Mouse (Mus musculus) midbrain, embryonic 11.5 days (tissue): ENCODE results near the gene Zbtb21. TPM values are rescaled to one million over a fixed set of nuclear protein-coding genes. Genes with fewer than 3 reads are reported as not detected.
"Not testable (repeated sequence)": the region's sequence is repeated elsewhere in the genome, so short reads cannot be mapped to it uniquely, and the experiment has no call there.

Experiments
- ATAC-seq: fragments of 200-750 bp; cut with Nextera tagmentation; 2 replicates; pipeline ENCODE4 v1.8.0; 2017; ENCODE audit warnings: moderate TSS enrichment, moderate library complexity; ENCODE audit not compliant: low FRiP score
- DNase-seq: peaks from one replicate; pipeline ENCODE4 v3.0.0; 2015; ENCODE audit warnings: low spot score; ENCODE audit errors: missing footprints
- H3K27ac ChIP-seq: fragments of 300-500 bp; sonication (generic); 2 replicates; pipeline ENCODE4 v1.5.1; 2014; ENCODE audit warnings: low read depth, low read length
- H3K27me3 ChIP-seq: fragments of 300-500 bp; sonication (generic); 2 replicates; pipeline ENCODE4 v1.6.1; 2014; ENCODE audit warnings: mild to moderate bottlenecking, low read length, moderate library complexity, mixed read lengths; ENCODE audit not compliant: control insufficient read depth, insufficient read depth
- H3K36me3 ChIP-seq: fragments of 300-500 bp; sonication (generic); 2 replicates; pipeline ENCODE4 v1.6.1; 2014; ENCODE audit warnings: mild to moderate bottlenecking, low read length, moderate library complexity, mixed read lengths; ENCODE audit not compliant: control insufficient read depth, insufficient read depth
- H3K4me1 ChIP-seq: fragments of 300-500 bp; sonication (generic); 2 replicates; pipeline ENCODE4 v1.6.1; 2014; ENCODE audit warnings: low read length; ENCODE audit not compliant: control insufficient read depth, insufficient read depth
- H3K4me2 ChIP-seq: fragments of 300-500 bp; sonication (generic); 2 replicates; pipeline ENCODE4 v1.6.1; 2014; ENCODE audit warnings: mild to moderate bottlenecking, moderate library complexity
- H3K4me3 ChIP-seq: fragments of 300-500 bp; sonication (generic); 2 replicates; pipeline ENCODE4 v1.5.1; 2014; ENCODE audit warnings: low read depth, low read length
- H3K9ac ChIP-seq: fragments of 300-500 bp; sonication (generic); 2 replicates; pipeline ENCODE4 v1.6.1; 2014; ENCODE audit warnings: low read length
- H3K9me3 ChIP-seq: fragments of 300-500 bp; sonication (generic); 2 replicates; pipeline ENCODE4 v1.6.1; 2016; ENCODE audit warnings: low read length; ENCODE audit not compliant: control insufficient read depth
- WGBS: fragments of 180-500 bp; shearing (Covaris S2); extraction: QIAGEN DNeasy Blood & Tissue Kit; methylation state at CpG from one replicate; pipeline ENCODE4 v1.1.7; 2014; 5-methylcytosine and 5-hydroxymethylcytosine counted together
- polyA plus RNA-seq: library from polyadenylated mRNA; unstranded; fragments of >200 nt; fragmentation: Nextera tagmentation; extraction: Ambion mirVana; gene quantifications from 2 replicates; pipeline ENCODE4 v1.2.1, GENCODE M21; 2014

Zbtb21 gene
- polyA plus RNA-seq, 1 experiment from 2014 or later, result 13.2 TPM

- H3K9me3 ChIP-seq, result no peaks in the 10 kb centered on the region
- H3K4me1 ChIP-seq, result no peaks in the 10 kb centered on the region
- ATAC-seq (no peak), DNase-seq (no peak)
- peaks cover 12% of the 10 kb centered on the region for H3K36me3 ChIP-seq
- WGBS, result 93% methylated on average over 9 of the region's 9 CpGs
- H3K27me3 ChIP-seq, result no peaks in the 10 kb centered on the region
- H3K27ac ChIP-seq, result no peak overlapping the region
- H3K4me3 ChIP-seq, result no peak overlapping the region
- H3K4me2 ChIP-seq, result no peak overlapping the region
- H3K9ac ChIP-seq, result no peak overlapping the region
Measured at GRCm38 (mm10) chr16:97952801-97953200, 9.6 kb downstream of the Zbtb21 start.

GRCm38 (mm10) chr16:97952371-97952770 is 10.1 kb downstream of the Zbtb21 start:
- H3K36me3 ChIP-seq, result peaks cover 12% of the 10 kb centered on the region

GRCm38 (mm10) chr16:97950061-97950460 is 12.4 kb downstream of the Zbtb21 start:
- peaks cover 12% of the 10 kb centered on the region for H3K36me3 ChIP-seq
- 95% methylated on average over 8 of the region's 8 CpGs for WGBS

More at GRCm38 (mm10) chr16:97952371-97952770, 10.1 kb downstream of the Zbtb21 start:
- Histone ChIP-seq H3K4me2 (no peak overlapping the region), H3K9me3 (no peaks in the 10 kb centered on the region), H3K27me3 (no peaks in the 10 kb centered on the region), H3K4me3 (no peak overlapping the region), H3K9ac (no peak overlapping the region), H3K4me1 (no peaks in the 10 kb centered on the region), H3K27ac (no peak overlapping the region)
- DNase-seq (no peak), ATAC-seq (no peak)
- 89% methylated on average over 4 of the region's 4 CpGs for whole genome bisulfite sequencing

GRCm38 (mm10) chr16:97948836-97949235 is 13.6 kb downstream of the Zbtb21 start:
- H3K4me3 ChIP-seq, result no peak overlapping the region
- H3K27me3 ChIP-seq, result no peaks in the 10 kb centered on the region
- H3K4me2 ChIP-seq, result no peak overlapping the region
- no peak overlapping the region for H3K9ac ChIP-seq
- no peaks in the 10 kb centered on the region for H3K9me3 ChIP-seq
- peaks cover 12% of the 10 kb centered on the region for H3K36me3 ChIP-seq
- ATAC-seq (no peak), DNase-seq (no peak)
- no peaks in the 10 kb centered on the region for H3K4me1 ChIP-seq
- 91% methylated on average over 4 of the region's 4 CpGs for WGBS
- no peak overlapping the region for H3K27ac ChIP-seq

More at GRCm38 (mm10) chr16:97950061-97950460, 12.4 kb downstream of the Zbtb21 start:
- Histone ChIP-seq H3K27me3 (no peaks in the 10 kb centered on the region), H3K4me2 (no peak overlapping the region), H3K9ac (no peak overlapping the region), H3K4me1 (no peaks in the 10 kb centered on the region), H3K27ac (no peak overlapping the region), H3K9me3 (no peaks in the 10 kb centered on the region), H3K4me3 (no peak overlapping the region)
- DNase-seq, result no peak
- ATAC-seq, result no peak

GRCm38 (mm10) chr16:97946993-97947392 is 15.4 kb downstream of the Zbtb21 start:
- ATAC-seq, H3K27ac ChIP-seq, H3K4me2 ChIP-seq, H3K9me3 ChIP-seq, H3K4me1 ChIP-seq, DNase-seq, H3K27me3 ChIP-seq, H3K9ac ChIP-seq, H3K36me3 ChIP-seq, H3K4me3 ChIP-seq: not testable (repeated sequence)
- 80% methylated on average over 2 of the region's 2 CpGs for WGBS

GRCm38 (mm10) chr16:97941844-97942243 is 20.6 kb downstream of the Zbtb21 start:
- Histone ChIP-seq H3K27me3 (no peaks in the 10 kb centered on the region), H3K9ac (no peak overlapping the region), H3K4me2 (no peak overlapping the region), H3K27ac (no peak overlapping the region), H3K9me3 (no peaks in the 10 kb centered on the region), H3K36me3 (no peaks in the 10 kb centered on the region), H3K4me1 (no peaks in the 10 kb centered on the region), H3K4me3 (no peak overlapping the region)
- ATAC-seq, result no peak
- no peak for DNase-seq

- Histone ChIP-seq H3K4me2 (no peak overlapping the region), H3K4me3 (no peak overlapping the region), H3K27ac (no peak overlapping the region), H3K36me3 (no peaks in the 10 kb centered on the region), H3K9me3 (no peaks in the 10 kb centered on the region), H3K9ac (no peak overlapping the region), H3K4me1 (no peaks in the 10 kb centered on the region), H3K27me3 (no peaks in the 10 kb centered on the region)
- DNase-seq, result no peak
- no peak for ATAC-seq
- 84% methylated on average over 3 of the region's 3 CpGs for WGBS
Measured at GRCm38 (mm10) chr16:97940471-97940973, 21.9 kb downstream of the Zbtb21 start.

- no peaks in the 10 kb centered on the region for H3K27me3 ChIP-seq
- H3K9ac ChIP-seq, result no peak overlapping the region
- no peaks in the 10 kb centered on the region for H3K4me1 ChIP-seq
- H3K36me3 ChIP-seq, result no peaks in the 10 kb centered on the region
- H3K9me3 ChIP-seq, result no peaks in the 10 kb centered on the region
- 85% methylated on average over 3 of the region's 3 CpGs for WGBS
- no peak overlapping the region for H3K4me3 ChIP-seq
- no peak overlapping the region for H3K4me2 ChIP-seq
- H3K27ac ChIP-seq, result no peak overlapping the region
- no peak for DNase-seq
- ATAC-seq, result no peak
Measured at GRCm38 (mm10) chr16:97935815-97936214, 26.6 kb downstream of the Zbtb21 start.

GRCm38 (mm10) chr16:97930231-97930630 is 32.2 kb downstream of the Zbtb21 start:
- Histone ChIP-seq H3K9me3 (no peaks in the 10 kb centered on the region), H3K27ac (no peak overlapping the region), H3K27me3 (no peaks in the 10 kb centered on the region), H3K4me1 (no peaks in the 10 kb centered on the region), H3K4me3 (no peak overlapping the region), H3K36me3 (no peaks in the 10 kb centered on the region), H3K4me2 (no peak overlapping the region), H3K9ac (no peak overlapping the region)
- no peak for DNase-seq
- no peak for ATAC-seq

- no peaks in the 10 kb centered on the region for H3K27me3 ChIP-seq
- 64% methylated on average over 1 of the region's 1 CpGs for WGBS
Measured at GRCm38 (mm10) chr16:97929520-97929919, 32.9 kb downstream of the Zbtb21 start.

More at GRCm38 (mm10) chr16:97929520-97929919, 32.9 kb downstream of the Zbtb21 start:
- Histone ChIP-seq H3K9ac (no peak overlapping the region), H3K4me3 (no peak overlapping the region), H3K4me1 (no peaks in the 10 kb centered on the region), H3K9me3 (no peaks in the 10 kb centered on the region), H3K27ac (no peak overlapping the region), H3K36me3 (no peaks in the 10 kb centered on the region), H3K4me2 (no peak overlapping the region)
- ATAC-seq, result no peak
- DNase-seq, result no peak
